Mouse (Mus musculus): ENCODE measurements around the gene Ank2.
A peak's percentile ranks its signal among the peaks of the same experiment; 100 is the strongest.
"Not testable (repeated sequence)": the region's sequence is repeated elsewhere in the genome, so short reads cannot be mapped to it uniquely, and the experiment has no call there.

Ank2 gene

DNA sequence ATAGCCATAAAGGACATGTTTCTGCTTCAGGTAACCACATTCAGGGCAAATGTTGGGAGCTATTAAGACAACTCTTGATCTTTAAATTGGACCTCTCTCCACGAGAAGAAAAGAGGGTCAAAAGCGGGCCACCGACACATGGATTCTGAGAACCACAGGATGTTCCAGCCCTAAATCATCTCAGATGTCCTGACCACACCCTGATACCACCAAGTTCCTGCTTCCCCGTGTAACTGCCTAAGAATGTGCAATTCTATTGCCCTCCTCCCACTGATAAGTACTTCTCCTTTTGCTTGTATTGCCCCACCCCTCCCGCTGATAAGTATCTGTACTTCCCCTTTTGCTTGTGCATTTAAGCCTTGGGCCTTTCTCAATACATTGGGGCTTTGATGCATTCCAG lies 18.8 kb downstream of the Ank2 start:
- not testable (repeated sequence) for DNase-seq

DNA sequence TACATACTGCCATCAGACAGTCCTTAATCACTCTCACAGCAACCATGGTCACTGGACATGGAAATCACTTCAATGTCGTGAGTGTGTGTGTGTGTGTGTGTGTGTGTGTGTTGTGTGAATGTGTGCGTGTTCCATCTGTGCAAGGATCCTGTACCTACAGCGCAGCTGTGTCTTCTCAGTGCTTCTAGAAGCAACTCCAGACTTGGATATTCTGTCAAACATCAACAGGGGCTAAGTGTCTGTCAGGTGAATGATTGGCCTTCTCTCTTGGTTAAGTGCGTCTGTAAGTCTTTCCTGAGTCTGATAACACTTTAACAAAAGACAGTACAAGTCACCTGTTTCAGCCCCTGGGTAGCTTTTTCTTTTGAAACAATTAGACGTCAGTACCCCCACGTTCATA lies 25.0 kb downstream of the Ank2 start:
- no peak for DNase-seq

DNA sequence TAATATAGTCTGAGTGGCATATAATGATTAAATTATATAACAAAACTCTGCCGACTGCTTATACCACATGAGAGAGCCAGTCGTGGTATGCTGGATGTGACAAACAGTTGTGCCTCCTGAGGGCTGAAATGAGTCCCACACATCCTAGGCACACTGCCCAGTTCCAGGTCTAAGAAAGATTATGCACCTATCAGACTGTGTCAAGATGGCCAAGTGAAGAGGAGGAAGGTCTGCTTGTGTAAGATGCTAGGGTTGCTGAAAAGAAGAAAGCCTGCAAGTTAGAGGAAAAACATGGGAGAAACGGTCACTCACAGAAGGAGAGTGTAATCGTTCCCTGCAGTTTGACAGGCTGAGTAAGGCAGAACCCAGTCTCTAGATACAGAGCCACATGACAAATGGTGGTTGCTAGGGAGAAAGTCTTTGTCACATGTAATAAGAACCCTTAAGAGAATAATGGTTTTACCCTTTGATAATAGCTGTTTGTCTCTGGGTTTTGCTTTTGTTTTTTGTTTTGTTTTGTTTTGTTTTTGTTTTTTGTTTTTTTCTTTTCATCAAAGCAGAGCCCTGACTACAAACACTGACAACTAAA lies 29.9 kb downstream of the Ank2 start:
- DNase-seq: no peak

DNA sequence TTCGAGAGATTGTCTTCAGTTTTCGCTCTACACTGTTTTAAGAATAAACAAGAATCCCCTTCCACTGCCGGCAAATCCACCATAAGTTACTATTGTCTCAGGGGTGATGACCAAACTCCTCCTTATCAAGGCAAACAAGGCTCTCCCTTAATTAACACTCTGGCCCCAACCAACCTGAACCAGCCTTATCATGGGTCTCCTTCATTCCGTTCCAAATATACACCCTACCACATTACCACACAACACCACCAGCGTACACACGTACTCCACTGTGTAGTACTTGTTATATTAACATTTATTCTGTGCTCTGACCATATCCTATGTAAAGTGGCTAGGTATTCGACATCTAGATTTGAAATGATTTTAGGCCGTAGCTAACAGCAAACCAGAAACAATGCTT lies 30.6 kb downstream of the Ank2 start:
- no peak for DNase-seq

DNA sequence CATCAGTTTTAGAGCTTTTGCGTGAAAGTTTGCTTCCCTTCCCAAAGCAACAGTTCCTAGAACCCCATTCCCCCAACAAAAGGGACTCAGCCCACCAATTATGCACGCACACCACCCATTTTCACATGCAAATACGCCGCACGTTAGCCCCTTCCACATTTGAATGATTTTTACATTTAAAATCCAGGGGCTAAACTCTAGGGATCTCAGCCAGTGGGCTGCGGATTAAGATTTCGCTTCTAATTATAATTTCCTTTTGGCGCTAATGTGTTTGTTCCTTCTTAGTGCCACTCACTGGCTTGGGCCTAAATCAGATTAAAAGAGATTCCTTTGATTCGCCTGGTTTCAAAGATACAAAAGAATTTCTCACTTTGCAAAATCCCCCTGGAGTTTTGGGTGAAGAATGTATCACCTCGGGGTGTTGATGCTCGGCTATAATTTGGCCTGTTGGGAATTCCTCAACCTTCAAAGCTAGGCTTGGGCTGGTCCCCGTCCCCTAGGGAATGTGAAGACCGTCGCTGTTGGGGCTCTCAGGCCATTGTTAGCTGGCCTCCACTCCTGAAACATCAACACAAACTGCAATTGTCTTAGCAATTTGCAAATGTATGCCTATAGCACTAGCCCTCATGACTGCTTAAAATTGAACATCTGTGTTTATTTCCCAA lies 35.2 kb downstream of the Ank2 start:
- peak; percentile 31 for DNase-seq

DNA sequence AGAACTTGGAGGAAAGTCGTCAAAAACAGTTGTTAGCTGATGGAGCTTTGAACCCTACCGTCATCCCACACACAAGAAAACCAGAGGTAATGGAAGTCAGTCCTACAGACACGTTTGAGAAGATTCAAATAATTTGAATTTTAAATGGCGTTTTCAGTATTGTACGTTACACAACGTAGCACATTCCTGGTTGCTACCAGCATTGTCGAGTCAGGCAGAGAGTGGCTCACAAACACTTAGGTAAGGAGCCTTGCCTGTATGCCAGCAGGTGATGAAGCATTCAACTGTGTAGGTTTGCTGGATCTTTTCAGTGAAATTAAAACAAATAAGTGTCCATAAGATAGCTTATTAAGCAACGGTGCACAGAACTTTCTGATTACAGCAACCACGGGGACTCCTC lies 36.0 kb downstream of the Ank2 start:
- no peak for DNase-seq

DNA sequence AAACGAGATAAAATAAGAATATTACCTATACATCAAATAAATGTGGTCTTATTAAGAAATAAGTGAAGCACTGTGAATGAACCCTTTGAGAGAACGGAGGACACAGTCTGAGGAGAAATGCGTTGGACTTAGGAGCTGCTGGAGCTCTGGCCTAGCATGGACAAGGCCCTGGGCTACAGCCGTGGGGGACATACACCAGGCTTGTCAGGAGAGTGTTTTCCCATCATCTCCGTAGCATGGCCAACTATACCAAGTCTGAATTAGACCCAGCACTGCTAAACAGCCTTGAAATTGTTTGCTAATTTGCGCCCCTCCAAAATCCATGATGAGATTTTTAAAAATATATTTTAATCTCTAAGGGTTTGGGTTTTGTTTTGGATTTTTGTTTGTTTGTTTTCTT lies 36.7 kb downstream of the Ank2 start:
- DNase-seq: no peak

DNA sequence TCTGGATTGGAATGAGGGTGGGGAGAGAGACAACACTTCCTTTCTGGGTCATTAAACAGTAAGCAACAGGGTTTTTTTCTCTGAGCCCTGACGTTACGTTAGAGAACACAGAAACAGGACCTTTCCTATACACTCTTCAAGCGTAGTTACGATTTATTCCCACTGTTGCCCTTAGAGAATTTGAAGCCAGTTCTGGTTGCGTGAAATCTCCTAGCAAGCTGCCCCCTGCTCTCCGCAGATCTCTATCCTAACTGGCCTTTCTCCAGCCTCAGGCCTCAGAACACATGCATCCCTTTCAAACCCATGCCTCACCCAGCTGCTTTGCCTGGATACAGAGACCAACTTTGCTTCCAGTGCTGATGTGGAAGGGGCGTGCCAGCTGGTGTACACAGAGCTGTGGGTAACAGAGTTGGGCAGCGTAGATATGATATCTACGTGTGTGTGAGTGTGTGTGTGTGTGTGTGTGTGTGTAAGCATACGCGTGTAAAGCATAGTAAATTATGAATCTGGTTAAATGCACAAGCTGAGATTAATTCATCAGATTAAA lies 38.2 kb downstream of the Ank2 start:
- DNase-seq: no peak

DNA sequence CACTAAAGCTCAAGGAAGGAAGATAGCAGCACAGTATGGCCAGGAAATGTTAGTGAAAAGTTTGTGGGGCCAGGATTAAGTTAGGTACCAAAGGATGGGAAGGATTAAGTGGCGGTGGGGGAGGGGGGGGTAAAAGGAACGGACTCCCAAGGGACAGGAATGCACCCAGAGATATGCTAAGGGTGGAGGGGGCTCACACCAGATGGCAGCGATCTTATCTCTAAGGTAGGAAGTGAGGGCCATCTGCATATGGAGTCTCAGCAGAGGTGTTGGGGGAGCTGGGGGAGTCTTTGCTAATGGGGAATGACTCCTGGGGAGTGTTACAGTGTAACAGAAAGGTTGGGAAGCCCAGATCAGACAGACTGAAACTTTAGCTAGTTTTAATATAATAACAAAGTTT lies 39.3 kb downstream of the Ank2 start:
- no peak for DNase-seq

DNA sequence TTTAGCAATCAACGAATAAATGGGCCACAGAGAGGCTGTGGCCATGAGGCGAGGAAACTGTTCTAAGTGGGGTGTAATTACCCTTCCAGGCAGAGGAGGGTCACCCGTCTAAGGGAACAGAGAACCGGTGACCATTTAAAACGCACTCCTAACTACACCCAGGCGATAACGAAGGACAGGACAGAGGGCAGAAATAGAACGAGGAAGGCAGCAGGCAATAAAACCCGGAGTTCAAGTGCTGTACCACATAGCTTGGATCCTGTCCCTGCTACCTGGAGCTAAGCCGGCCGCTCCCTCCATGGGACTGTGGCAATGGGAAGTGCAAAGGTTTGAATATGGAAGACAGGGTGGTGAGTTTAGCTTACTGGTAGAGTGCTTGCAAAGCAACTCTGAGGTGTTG lies 40.2 kb downstream of the Ank2 start:
- DNase-seq: no peak

DNA sequence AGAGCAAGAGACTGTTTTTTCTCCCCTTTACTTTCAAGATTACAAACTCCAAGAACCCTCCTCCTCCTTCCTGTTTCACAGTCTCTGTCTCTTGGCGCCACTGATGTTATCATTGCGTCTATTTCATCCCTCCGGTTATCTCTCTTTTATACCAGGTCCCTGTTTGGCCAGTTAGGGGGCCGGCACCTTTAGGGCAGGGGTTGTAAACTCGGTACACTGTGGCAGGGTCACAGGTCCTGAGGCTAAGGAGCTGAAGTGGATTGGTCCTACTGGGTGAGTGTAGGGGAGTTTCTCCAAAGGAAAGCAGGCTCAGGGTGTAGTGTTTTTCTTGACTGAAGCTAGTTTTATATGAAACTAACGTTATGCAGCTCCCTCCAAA lies 40.7 kb downstream of the Ank2 start:
- no peak for DNase-seq

DNA sequence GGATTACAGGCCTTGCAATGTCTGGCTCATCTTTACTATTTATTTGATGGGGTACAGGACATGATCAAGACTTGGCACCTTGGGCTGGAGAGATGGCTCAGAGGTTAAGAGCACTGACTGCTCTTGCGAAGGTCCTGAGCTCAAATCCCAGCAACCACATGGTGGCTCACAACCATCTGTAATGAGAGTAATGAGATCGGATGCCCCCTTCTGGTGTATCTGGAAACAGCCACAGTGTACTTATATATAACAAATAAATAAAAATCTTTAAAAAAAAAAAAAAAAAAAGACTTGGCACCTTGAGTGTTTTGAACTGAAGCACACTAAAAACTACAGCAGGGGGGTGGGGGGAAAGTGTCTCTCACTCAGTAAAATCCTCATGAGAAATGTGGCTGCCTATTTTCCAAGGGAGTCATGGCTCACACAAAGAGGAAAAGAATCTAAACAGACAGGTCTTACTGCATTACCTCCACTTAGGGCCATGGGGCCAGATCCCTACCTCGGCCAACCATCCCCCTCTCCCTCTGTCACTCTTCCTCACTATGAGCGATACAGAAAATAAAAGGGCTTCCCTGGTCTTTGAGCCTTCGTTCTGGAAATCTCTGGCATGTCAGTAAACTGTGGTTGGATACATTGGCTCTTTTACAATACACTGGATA lies 41.3 kb downstream of the Ank2 start:
- no peak for DNase-seq

DNA sequence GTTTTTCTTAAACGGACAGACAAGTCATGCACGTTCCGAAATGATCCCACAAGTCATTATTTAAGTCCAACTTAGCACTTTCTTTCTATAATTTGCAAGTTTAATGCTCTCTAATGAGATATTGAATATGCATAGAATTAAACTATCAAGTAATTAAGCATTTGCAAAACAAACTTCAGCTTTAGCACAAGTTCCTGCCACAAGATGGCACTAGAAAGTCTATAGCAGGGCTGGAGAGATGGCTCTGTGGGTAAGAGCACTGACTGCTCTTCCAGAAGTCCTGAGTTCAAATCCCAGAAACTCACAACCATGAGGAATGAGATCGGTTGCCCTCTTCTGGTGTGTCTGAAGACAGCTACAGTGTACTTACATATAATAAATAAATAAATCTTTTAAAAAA lies 45.4 kb downstream of the Ank2 start:
- DNase-seq: no peak

DNA sequence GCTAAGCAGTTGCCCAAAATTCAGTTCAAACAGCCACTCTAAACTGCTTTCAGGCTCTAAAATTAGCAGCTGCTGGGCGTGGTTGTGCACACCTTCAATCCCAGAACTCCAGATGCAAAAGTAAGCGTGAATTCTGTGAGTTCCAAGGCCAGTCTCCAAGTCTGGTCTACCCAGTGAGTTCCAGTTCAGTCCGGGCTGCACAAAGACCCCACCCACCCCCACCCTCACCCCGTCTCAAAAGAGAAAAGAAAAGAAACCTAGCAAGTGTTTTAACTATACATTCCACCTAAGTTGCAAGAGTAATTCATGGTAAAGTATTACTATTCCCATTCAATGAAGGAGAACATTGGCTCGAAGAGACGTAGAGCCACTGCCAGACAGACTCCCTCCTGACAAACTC lies 45.9 kb downstream of the Ank2 start:
- no peak for DNase-seq

DNA sequence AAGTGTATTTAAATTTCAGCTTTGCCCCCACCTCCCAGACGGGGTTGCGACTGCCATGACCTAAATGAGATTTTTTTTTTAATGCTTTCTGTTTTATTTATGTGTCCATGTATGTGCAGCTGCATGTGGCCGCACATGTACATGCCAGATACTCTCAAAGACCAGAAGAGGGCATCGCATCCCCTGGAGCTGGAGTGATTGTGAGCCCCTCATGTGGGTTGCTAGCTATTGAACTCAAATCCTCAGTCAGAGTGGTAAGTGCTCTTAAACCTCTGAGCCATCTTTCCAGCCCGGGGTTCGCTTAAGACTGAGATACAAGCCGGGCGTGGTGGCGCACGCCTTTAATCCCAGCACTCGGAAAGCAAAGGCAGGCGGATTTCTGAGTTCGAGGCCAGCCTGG lies 46.9 kb downstream of the Ank2 start:
- peak; percentile 57 for DNase-seq

DNA sequence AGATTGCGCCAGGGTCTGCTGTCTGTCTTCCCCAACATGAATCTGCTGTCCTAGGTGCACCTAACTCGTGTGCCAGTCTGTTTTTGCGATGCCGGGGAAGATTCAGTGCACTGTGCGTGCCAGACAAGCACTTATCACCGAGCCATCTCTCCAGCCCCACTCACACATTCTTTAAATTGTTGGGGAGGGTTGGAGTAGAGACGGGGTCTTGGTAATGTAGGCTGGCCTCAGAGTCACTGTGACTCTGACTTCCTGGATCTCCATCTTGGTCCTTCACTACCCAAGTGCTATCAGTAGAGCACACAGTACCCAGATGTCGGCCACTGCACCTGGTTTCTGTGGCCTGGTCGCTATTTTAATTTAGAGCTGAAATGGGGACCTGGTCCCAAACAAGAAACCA lies 47.4 kb downstream of the Ank2 start:
- DNase-seq: no peak

DNA sequence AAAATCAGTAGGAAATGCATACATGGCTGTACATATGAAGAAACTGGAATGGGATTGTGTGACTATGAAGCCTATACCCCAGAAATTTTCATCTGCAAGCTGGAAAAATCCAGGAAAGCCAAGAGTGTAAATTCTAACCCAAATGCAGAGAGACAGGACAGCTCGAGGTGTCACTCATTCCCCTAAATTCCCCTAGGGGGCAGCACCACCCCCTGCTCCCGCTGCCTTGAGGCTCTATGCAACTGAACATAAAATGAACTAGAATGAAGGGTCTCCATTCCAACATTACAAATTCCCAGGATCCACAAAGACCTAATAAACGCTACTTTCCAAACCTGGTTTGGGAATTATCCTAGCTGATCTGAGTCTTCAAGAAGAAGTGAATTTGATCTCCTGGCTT lies 48.1 kb downstream of the Ank2 start:
- DNase-seq: peak; percentile 58

DNA sequence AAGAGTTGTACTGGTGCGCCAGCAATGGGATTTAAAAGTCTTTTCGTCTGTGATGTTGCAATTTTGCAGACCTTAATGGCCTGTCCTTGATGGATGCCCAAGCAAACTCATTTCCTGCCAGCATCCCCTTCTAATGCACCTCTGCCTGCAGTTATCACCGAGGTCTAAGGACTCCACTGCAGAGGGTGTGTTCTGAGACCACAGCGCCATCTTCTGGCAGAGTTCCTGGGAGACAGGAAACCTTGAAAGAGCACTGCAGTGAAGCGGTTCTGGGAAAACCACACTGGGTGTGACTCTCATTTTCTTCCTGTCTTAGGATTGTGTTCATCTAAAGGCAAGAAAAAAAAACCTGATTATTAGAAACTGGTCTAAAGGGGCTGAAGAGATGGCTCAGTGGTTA lies 53.0 kb downstream of the Ank2 start:
- DNase-seq: peak; percentile 86

DNA sequence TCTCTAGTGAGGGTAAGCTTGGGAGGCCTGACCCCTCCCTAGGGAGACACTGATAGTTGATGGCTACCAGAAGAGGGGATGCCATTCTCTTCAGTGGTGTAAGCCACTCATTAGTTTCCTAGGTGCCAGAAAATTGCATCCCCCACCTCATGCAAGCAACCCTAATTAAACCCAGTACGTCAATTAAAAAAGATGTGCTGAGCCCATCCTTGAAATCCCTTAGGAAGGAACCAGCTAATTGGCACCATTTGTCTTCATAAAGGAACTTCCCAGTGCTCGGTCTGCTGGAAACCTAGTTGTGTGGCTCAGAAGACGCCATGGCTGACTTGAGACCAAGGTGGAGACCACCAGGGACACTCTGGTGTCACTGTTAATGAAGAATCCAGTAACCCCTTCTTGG lies 65.9 kb downstream of the Ank2 start:
- DNase-seq: peak; percentile 66

DNA sequence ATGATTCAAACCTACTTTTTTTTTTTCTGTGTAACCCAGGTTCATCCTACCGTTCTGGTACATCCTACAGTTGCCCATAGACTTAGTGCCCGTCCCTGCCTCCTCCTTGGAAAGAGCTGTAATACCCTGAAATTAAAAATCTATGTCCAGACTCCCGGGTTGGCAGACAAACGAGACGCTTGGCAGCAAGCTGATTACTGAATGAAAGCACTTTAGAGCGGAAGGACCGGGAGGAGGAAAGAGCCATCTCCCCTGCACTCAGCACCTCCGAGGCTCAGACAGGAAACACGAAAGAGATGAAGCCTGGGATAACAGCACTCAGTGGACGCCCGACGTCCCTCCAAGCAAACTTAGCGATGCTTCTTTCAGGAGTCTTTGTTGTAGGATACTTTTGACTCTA lies 69.3 kb downstream of the Ank2 start:
- no peak for DNase-seq

DNA sequence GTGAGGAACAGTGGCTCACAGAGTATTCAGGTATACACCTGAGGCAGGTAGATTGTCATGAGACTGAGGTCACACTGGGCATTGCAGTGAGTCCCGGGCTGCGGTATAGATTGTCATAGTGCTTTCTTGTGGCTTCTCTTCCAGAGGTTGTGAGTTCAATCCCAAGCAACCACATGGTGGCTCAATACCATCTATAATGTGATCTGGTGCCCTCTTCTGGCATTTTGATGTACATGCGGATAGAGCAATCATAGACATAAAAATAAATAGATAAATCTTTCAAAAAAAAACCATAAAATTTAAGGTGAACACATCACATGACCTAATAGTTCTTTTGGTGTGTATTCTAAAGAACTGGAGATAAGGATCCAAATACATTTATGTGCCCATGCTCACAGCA lies 70.6 kb downstream of the Ank2 start:
- DNase-seq: peak; percentile 41

DNA sequence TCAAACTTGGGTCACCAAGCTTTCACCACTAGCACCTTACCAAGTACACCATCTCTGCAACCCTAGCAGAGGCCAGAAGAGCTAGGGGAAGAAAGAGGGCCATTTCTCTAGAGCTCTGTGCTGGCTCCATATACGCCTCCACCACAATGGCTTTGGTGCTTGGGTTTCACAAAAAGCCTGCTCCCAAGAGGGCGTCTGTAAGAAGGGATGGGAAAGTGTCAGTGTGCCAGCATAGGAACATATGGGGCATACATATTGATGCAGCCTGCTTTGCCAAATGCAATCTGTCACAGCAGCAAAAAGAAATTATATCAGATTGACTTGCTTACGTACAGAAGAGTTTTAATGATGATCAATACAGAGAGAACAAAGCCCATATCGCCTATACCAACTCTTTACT lies 82.2 kb downstream of the Ank2 start:
- no peak for DNase-seq

DNA sequence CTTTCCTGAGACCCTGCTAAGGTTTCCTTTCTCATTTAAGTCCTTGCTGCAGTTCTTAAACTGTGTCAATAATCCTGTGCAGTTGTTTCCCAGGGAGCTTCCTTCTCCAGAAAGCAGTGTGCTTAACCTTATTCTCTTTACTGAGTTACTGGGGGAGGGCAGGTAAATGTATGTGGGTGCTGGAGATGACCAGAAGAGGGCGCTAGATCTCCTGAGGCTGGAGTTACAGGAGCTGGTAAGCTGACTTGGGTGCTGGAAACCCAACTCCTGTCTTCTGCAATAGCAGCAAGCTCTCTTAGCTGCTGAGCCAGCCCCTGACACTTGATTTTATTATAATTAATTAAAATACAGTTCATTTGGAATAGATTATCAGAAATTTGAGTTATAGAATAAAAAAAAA lies 84.7 kb downstream of the Ank2 start:
- no peak for DNase-seq
